Mouse (Mus musculus): Measurements from ENCODE around the gene Becn1. TPM values are rescaled to one million over a fixed set of nuclear protein-coding genes. Genes with fewer than 3 reads are reported as not detected.

Becn1 gene
- polyA plus RNA-seq, 1 experiment = 173 TPM

- Histone ChIP-seq H3K4me1 (ENCODE audit: control insufficient read depth, insufficient read depth, low read length) (no peaks in the 10 kb centered on the region), H3K4me3 (replicated peaks; ENCODE audit: control insufficient read depth, low read depth, low read length) (no peak overlapping the region), H3K27ac (ENCODE audit: control insufficient read depth, insufficient read depth, low read depth, low read length, poor library complexity) (no peak overlapping the region)
- 84% methylated on average over 6 of the region's 6 CpGs for WGBS
- TF ChIP-seq POLR2A (IDR thresholded peaks at IDR 0.05; ENCODE audit: borderline replicate concordance, control insufficient read depth, low read depth, low read length) (no peak), CTCF (IDR thresholded peaks at IDR 0.05; ENCODE audit: control insufficient read depth, insufficient read depth, low read length) (no peak)
Measured at GRCm38 (mm10) chr11:101247521-101248030, 54.5 kb downstream of the Becn1 start.

- WGBS = 17% methylated on average over 7 of the region's 7 CpGs
- Histone ChIP-seq H3K4me1 (ENCODE audit: control insufficient read depth, insufficient read depth, low read length) (no peaks in the 10 kb centered on the region), H3K27ac (ENCODE audit: control insufficient read depth, insufficient read depth, low read depth, low read length, poor library complexity) (no peak overlapping the region; the same call in 1 of the 2 replicates), H3K4me3 (replicated peaks; ENCODE audit: control insufficient read depth, low read depth, low read length) (peak overlapping the region; percentile 34)
- TF ChIP-seq CTCF (IDR thresholded peaks at IDR 0.05; ENCODE audit: control insufficient read depth, insufficient read depth, low read length) = no peak
- no peak for TF ChIP-seq POLR2A (IDR thresholded peaks at IDR 0.05; ENCODE audit: borderline replicate concordance, control insufficient read depth, low read depth, low read length)
Measured at GRCm38 (mm10) chr11:101246702-101247012, 55.4 kb downstream of the Becn1 start.

- H3K4me3 ChIP-seq (replicated peaks; ENCODE audit: control insufficient read depth, low read depth, low read length) = peak within 1 kb of the TSS; percentile 34
- WGBS = 6% methylated on average over 62 of the region's 63 CpGs
- H3K4me1 ChIP-seq (ENCODE audit: control insufficient read depth, insufficient read depth, low read length) = no peaks in the 10 kb centered on the region
- TF ChIP-seq CTCF (IDR thresholded peaks at IDR 0.05; ENCODE audit: control insufficient read depth, insufficient read depth, low read length) = no peak
- TF ChIP-seq POLR2A (IDR thresholded peaks at IDR 0.05; ENCODE audit: borderline replicate concordance, control insufficient read depth, low read depth, low read length) = no peak
- no peak within 1 kb of the TSS; the same call in 1 of the 2 replicates for H3K27ac ChIP-seq (ENCODE audit: control insufficient read depth, insufficient read depth, low read depth, low read length, poor library complexity)
Measured at GRCm38 (mm10) chr11:101245855-101246701, 56.0 kb downstream of the Becn1 start, which contains the start of gene Ramp2. TSS of gene Ramp2 (plus strand) at chr11:101246028.

- TF ChIP-seq POLR2A (IDR thresholded peaks at IDR 0.05; ENCODE audit: borderline replicate concordance, control insufficient read depth, low read depth, low read length) (no peak), CTCF (IDR thresholded peaks at IDR 0.05; ENCODE audit: control insufficient read depth, insufficient read depth, low read length) (no peak)
- Histone ChIP-seq H3K4me3 (replicated peaks; ENCODE audit: control insufficient read depth, low read depth, low read length) (no peak overlapping the region), H3K4me1 (ENCODE audit: control insufficient read depth, insufficient read depth, low read length) (no peaks in the 10 kb centered on the region), H3K27ac (ENCODE audit: control insufficient read depth, insufficient read depth, low read depth, low read length, poor library complexity) (no peak overlapping the region)
- WGBS = 77% methylated on average over 4 of the region's 4 CpGs
Measured at GRCm38 (mm10) chr11:101245071-101245470, 57.0 kb downstream of the Becn1 start.

- Histone ChIP-seq H3K4me1 (ENCODE audit: control insufficient read depth, insufficient read depth, low read length) (no peaks in the 10 kb centered on the region), H3K27ac (ENCODE audit: control insufficient read depth, insufficient read depth, low read depth, low read length, poor library complexity) (no peak overlapping the region), H3K4me3 (replicated peaks; ENCODE audit: control insufficient read depth, low read depth, low read length) (no peak overlapping the region)
- TF ChIP-seq POLR2A (IDR thresholded peaks at IDR 0.05; ENCODE audit: borderline replicate concordance, control insufficient read depth, low read depth, low read length) = no peak
- no peak for TF ChIP-seq CTCF (IDR thresholded peaks at IDR 0.05; ENCODE audit: control insufficient read depth, insufficient read depth, low read length)
- 75% methylated on average over 5 of the region's 5 CpGs for WGBS
Measured at GRCm38 (mm10) chr11:101238071-101238647, 63.9 kb downstream of the Becn1 start.

- no peak for TF ChIP-seq POLR2A (IDR thresholded peaks at IDR 0.05; ENCODE audit: borderline replicate concordance, control insufficient read depth, low read depth, low read length)
- no peak for TF ChIP-seq CTCF (IDR thresholded peaks at IDR 0.05; ENCODE audit: control insufficient read depth, insufficient read depth, low read length)
- no peak overlapping the region for H3K4me3 ChIP-seq (replicated peaks; ENCODE audit: control insufficient read depth, low read depth, low read length)
- WGBS = 92% methylated on average over 5 of the region's 5 CpGs
- H3K4me1 ChIP-seq (ENCODE audit: control insufficient read depth, insufficient read depth, low read length) = no peaks in the 10 kb centered on the region
- no peak overlapping the region for H3K27ac ChIP-seq (ENCODE audit: control insufficient read depth, insufficient read depth, low read depth, low read length, poor library complexity)
Measured at GRCm38 (mm10) chr11:101236782-101237181, 65.3 kb downstream of the Becn1 start.

Other genes with a start within 250 kb of the Becn1 start
- gene Naglu, start 232.3 kb downstream of the Becn1 start, polyA plus RNA-seq (2011; ENCODE audit: insufficient read depth, insufficient read length, low replicate concordance, missing spikeins) = 3.4 and 5.6 TPM in 2 replicates
- 0.97 and 2.3 TPM in 2 replicates for gene Hsd17b1, start 223.9 kb downstream of the Becn1 start, polyA plus RNA-seq (2011; ENCODE audit: insufficient read depth, insufficient read length, low replicate concordance, missing spikeins)
- gene Coasy, start 219.7 kb downstream of the Becn1 start, polyA plus RNA-seq (2011; ENCODE audit: insufficient read depth, insufficient read length, low replicate concordance, missing spikeins) = 11.2 and 25.5 TPM in 2 replicates
- 15.3 and 23.6 TPM in 2 replicates for gene Mlx, start 215.0 kb downstream of the Becn1 start, polyA plus RNA-seq (2011; ENCODE audit: insufficient read depth, insufficient read length, low replicate concordance, missing spikeins)
- 12.6 and 14.3 TPM in 2 replicates for gene Psmc3ip, start 206.8 kb downstream of the Becn1 start, polyA plus RNA-seq (2011; ENCODE audit: insufficient read depth, insufficient read length, low replicate concordance, missing spikeins)
- gene Retreg3, start 182.4 kb downstream of the Becn1 start, polyA plus RNA-seq (2011; ENCODE audit: insufficient read depth, insufficient read length, low replicate concordance, missing spikeins) = 34.4 and 49.4 TPM in 2 replicates
- gene Tubg1, start 182.3 kb downstream of the Becn1 start, polyA plus RNA-seq (2011; ENCODE audit: insufficient read depth, insufficient read length, low replicate concordance, missing spikeins) = 12.3 and 16.4 TPM in 2 replicates
- gene Tubg2, start 146.4 kb downstream of the Becn1 start, polyA plus RNA-seq (2011; ENCODE audit: insufficient read depth, insufficient read length, low replicate concordance, missing spikeins) = 3.4 TPM in 1 of 2 replicates, not detected in the other
- 0.54 and 1.5 TPM in 2 replicates for gene Cntnap1, start 131.8 kb downstream of the Becn1 start, polyA plus RNA-seq (2011; ENCODE audit: insufficient read depth, insufficient read length, low replicate concordance, missing spikeins)
- gene Plekhh3, start 130.9 kb downstream of the Becn1 start, polyA plus RNA-seq (2011; ENCODE audit: insufficient read depth, insufficient read length, low replicate concordance, missing spikeins) = 2.0 and 2.1 TPM in 2 replicates
- not detected in 2 replicates for gene Ccr10, start 126.8 kb downstream of the Becn1 start, polyA plus RNA-seq (2011; ENCODE audit: insufficient read depth, insufficient read length, low replicate concordance, missing spikeins)
- gene Ezh1, start 75.8 kb downstream of the Becn1 start, polyA plus RNA-seq (2011; ENCODE audit: insufficient read depth, insufficient read length, low replicate concordance, missing spikeins) = 21.2 and 35.8 TPM in 2 replicates
- 4.6 and 4.8 TPM in 2 replicates for gene Ramp2, start 56.3 kb downstream of the Becn1 start, polyA plus RNA-seq (2011; ENCODE audit: insufficient read depth, insufficient read length, low replicate concordance, missing spikeins)
- 71.9 and 86.6 TPM in 2 replicates for gene Vps25, start 48.6 kb downstream of the Becn1 start, polyA plus RNA-seq (2011; ENCODE audit: insufficient read depth, insufficient read length, low replicate concordance, missing spikeins)
- 5.5 and 19.8 TPM in 2 replicates for gene Wnk4, start 41.7 kb downstream of the Becn1 start, polyA plus RNA-seq (2011; ENCODE audit: insufficient read depth, insufficient read length, low replicate concordance, missing spikeins)
- gene Cntd1, start 23.3 kb downstream of the Becn1 start, polyA plus RNA-seq (2011; ENCODE audit: insufficient read depth, insufficient read length, low replicate concordance, missing spikeins) = 1.3 and 2.2 TPM in 2 replicates
- gene Coa3, start 23.2 kb downstream of the Becn1 start, polyA plus RNA-seq (2011; ENCODE audit: insufficient read depth, insufficient read length, low replicate concordance, missing spikeins) = 34.2 and 61.9 TPM in 2 replicates
- gene Psme3, start 13.9 kb upstream of the Becn1 start, polyA plus RNA-seq (2011; ENCODE audit: insufficient read depth, insufficient read length, low replicate concordance, missing spikeins) = 114 and 148 TPM in 2 replicates
- 11.0 and 12.4 TPM in 2 replicates for gene Aoc2, start 22.8 kb upstream of the Becn1 start, polyA plus RNA-seq (2011; ENCODE audit: insufficient read depth, insufficient read length, low replicate concordance, missing spikeins)
- gene Aoc3, start 28.3 kb upstream of the Becn1 start, polyA plus RNA-seq (2011; ENCODE audit: insufficient read depth, insufficient read length, low replicate concordance, missing spikeins) = 0.82 and 1.0 TPM in 2 replicates
- not detected in 2 replicates for gene G6pc, start 65.3 kb upstream of the Becn1 start, polyA plus RNA-seq (2011; ENCODE audit: insufficient read depth, insufficient read length, low replicate concordance, missing spikeins)
- gene Aarsd1, start 115.3 kb upstream of the Becn1 start, polyA plus RNA-seq (2011; ENCODE audit: insufficient read depth, insufficient read length, low replicate concordance, missing spikeins) = 17.9 and 28.0 TPM in 2 replicates
- gene Gm27029, start 122.5 kb upstream of the Becn1 start, polyA plus RNA-seq (2011; ENCODE audit: insufficient read depth, insufficient read length, low replicate concordance, missing spikeins) = 7.1 and 7.2 TPM in 2 replicates
- 3.5 and 10.7 TPM in 2 replicates for gene Rundc1, start 122.8 kb upstream of the Becn1 start, polyA plus RNA-seq (2011; ENCODE audit: insufficient read depth, insufficient read length, low replicate concordance, missing spikeins)
- 2.4 TPM in 1 of 2 replicates, not detected in the other for gene Ptges3l, start 123.0 kb upstream of the Becn1 start, polyA plus RNA-seq (2011; ENCODE audit: insufficient read depth, insufficient read length, low replicate concordance, missing spikeins)
- 532 and 941 TPM in 2 replicates for gene Rpl27, start 140.0 kb upstream of the Becn1 start, polyA plus RNA-seq (2011; ENCODE audit: insufficient read depth, insufficient read length, low replicate concordance, missing spikeins)
- 24.9 and 45.0 TPM in 2 replicates for gene Ifi35, start 146.1 kb upstream of the Becn1 start, polyA plus RNA-seq (2011; ENCODE audit: insufficient read depth, insufficient read length, low replicate concordance, missing spikeins)
- gene Rnd2, start 162.7 kb upstream of the Becn1 start, polyA plus RNA-seq (2011; ENCODE audit: insufficient read depth, insufficient read length, low replicate concordance, missing spikeins) = 1.0 and 1.7 TPM in 2 replicates
- gene Vat1, start 163.9 kb upstream of the Becn1 start, polyA plus RNA-seq (2011; ENCODE audit: insufficient read depth, insufficient read length, low replicate concordance, missing spikeins) = 10.6 and 19.0 TPM in 2 replicates
- 10.2 and 16.7 TPM in 2 replicates for gene Brca1, start 249.7 kb upstream of the Becn1 start, polyA plus RNA-seq (2011; ENCODE audit: insufficient read depth, insufficient read length, low replicate concordance, missing spikeins)
- 59.3 and 81.1 TPM in 2 replicates for gene Nbr1, start 249.9 kb upstream of the Becn1 start, polyA plus RNA-seq (2011; ENCODE audit: insufficient read depth, insufficient read length, low replicate concordance, missing spikeins)